Comparison of ENCODE assay signal across 22 mouse cellular contexts in the genomic region with DNA sequence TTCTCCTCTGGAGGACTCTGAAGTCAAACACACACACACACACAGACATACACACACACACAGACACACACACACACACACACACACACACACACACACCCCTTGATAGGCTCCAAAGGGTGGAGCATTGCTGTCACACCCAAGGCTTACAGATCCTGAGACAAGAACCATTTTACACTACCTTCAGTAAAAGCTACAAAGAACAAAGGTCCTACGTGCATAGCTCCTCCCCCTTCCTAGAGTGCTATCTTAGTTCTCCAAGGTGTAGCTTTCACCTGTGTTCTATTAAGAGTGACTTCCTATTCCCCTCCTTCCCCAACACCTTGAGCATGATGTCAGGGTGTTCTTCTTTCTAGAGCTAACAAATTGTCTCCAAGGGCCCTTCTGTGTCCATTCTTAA.
"Had no signal": no experiment of that assay in that cellular context is flagged by ENCODE, and none has a peak within 500 bp of the region (broad histone marks: within the 10 kb centered on the region; RNA-seq: fewer than 3 reads in every experiment).

No protein-coding gene starts in this region.

- H3K27ac ChIP-seq: lung, embryonic 15.5 days; macrophage; neural tube, embryonic 13.5 days; neural tube, embryonic 15.5 days had no signal

- H3K4me2 ChIP-seq: lung, embryonic 15.5 days; midbrain, embryonic 11.5 days; neural tube, embryonic 13.5 days; neural tube, embryonic 15.5 days had no signal

- H3K9me3 ChIP-seq: lung, embryonic 15.5 days; neural tube, embryonic 13.5 days; neural tube, embryonic 15.5 days had no signal

- H3K27me3 ChIP-seq: lung, embryonic 15.5 days; neural tube, embryonic 13.5 days; neural tube, embryonic 15.5 days had no signal

- H3K4me1 ChIP-seq: lung, embryonic 15.5 days; megakaryocyte, embryonic 14.5 days; neural tube, embryonic 13.5 days; neural tube, embryonic 15.5 days had no signal

- ATAC-seq: liver, postnatal 0 days; lung, postnatal 0 days; midbrain, embryonic 16.5 days had no signal

- H3K4me3 ChIP-seq: lung, embryonic 15.5 days; megakaryocyte, embryonic 14.5 days; myocyte; neural tube, embryonic 13.5 days; neural tube, embryonic 15.5 days had no signal

- H3K9ac ChIP-seq: liver, postnatal 0 days; lung, embryonic 15.5 days; neural tube, embryonic 13.5 days; neural tube, embryonic 15.5 days had no signal

- DNase-seq: liver, postnatal 0 days; lung, adult 2 months; lung, postnatal 14 days; lung, postnatal 36 days; midbrain, embryonic 14.5 days; retina, postnatal 1 day; right cerebral cortex, adult 18-20 months; right cerebral cortex, postnatal 25 days; right cerebral cortex, postnatal 4 days; spleen, adult 18-20 months; thymus, adult 2 months; thymus, postnatal 25 days; thymus, postnatal 4 days had no signal

- H3K36me3 ChIP-seq: lung, embryonic 15.5 days; neural tube, embryonic 13.5 days; neural tube, embryonic 15.5 days had no signal
